Mouse (Mus musculus) spleen, adult 2 months (tissue): ENCODE measurements around the gene M6pr. TPM values are rescaled to one million over a fixed set of nuclear protein-coding genes. Genes with fewer than 3 reads are reported as not detected.

ENCODE experiments used
- DNase-seq, 2 experiments: peaks; one replicate each; pipeline versions ENCODE4 v3.0.0 to v3.0.0-alpha.2; 2012 to 2021; ENCODE audit warnings: low spot score in 2 of 2, low read depth in 1 of 2
- H3K27ac ChIP-seq: fragments of 200-500 bp; 2 replicates; pipeline ENCODE4 v1.5.1; 2012; ENCODE audit warnings: low read length, inconsistent platforms; ENCODE audit not compliant: insufficient read depth
- H3K27me3 ChIP-seq: fragments of 200-500 bp; 2 replicates; pipeline ENCODE4 v1.6.1; 2012; ENCODE audit warnings: mild to moderate bottlenecking, moderate library complexity, low read length, inconsistent platforms; ENCODE audit not compliant: control insufficient read depth, insufficient read depth
- H3K36me3 ChIP-seq: fragments of 200-500 bp; 2 replicates; pipeline ENCODE4 v1.6.1; 2012; ENCODE audit warnings: mild to moderate bottlenecking, low read length, inconsistent platforms; ENCODE audit not compliant: control insufficient read depth, insufficient read depth
- H3K4me1 ChIP-seq: fragments of 200-500 bp; 2 replicates; pipeline ENCODE4 v1.6.1; 2011; ENCODE audit warnings: inconsistent platforms; ENCODE audit not compliant: control insufficient read depth, insufficient read depth, insufficient read length
- H3K4me3 ChIP-seq: fragments of 200-500 bp; 2 replicates; pipeline ENCODE4 v1.5.1; 2011; ENCODE audit warnings: mild to moderate bottlenecking, inconsistent platforms; ENCODE audit not compliant: insufficient read depth, insufficient read length; ENCODE audit errors: extremely low read depth
- CTCF ChIP-seq: fragments of 200-500 bp; IDR thresholded peaks from 2 replicates; pipeline ENCODE4 v1.5.1; 2011; ENCODE audit warnings: mild to moderate bottlenecking, inconsistent platforms; ENCODE audit not compliant: insufficient read depth, insufficient read length, insufficient replicate concordance; ENCODE audit errors: extremely low read depth
- POLR2A ChIP-seq: fragments of 200-500 bp; IDR thresholded peaks from 2 replicates; pipeline ENCODE4 v1.6.1; 2011; ENCODE audit warnings: low read depth, low read length, inconsistent platforms
- WGBS: fragments of 180-500 bp; shearing (Covaris S2); methylation state at CpG from one replicate; pipeline ENCODE4 v1.1.7; 2018; 5-methylcytosine and 5-hydroxymethylcytosine counted together
- polyA plus RNA-seq: library from polyadenylated mRNA; depleted of rRNA; stranded (reverse); fragments of >200 nt; gene quantifications from 2 replicates; pipeline ENCODE4 v1.2.3, GENCODE M21; 2012

The M6pr gene
- polyA plus RNA-seq, 1 experiment: 41.5 TPM

- no peak for DNase-seq
- no peaks in the 10 kb centered on the region for H3K4me1 ChIP-seq
- TF ChIP-seq CTCF (no peak), POLR2A (no peak)
- no peaks in the 10 kb centered on the region for H3K27me3 ChIP-seq
- no peaks in the 10 kb centered on the region for H3K36me3 ChIP-seq
- no peak within 1 kb of the TSS for H3K4me3 ChIP-seq
- no peak within 1 kb of the TSS for H3K27ac ChIP-seq
- 83% methylated on average over 6 of the region's 6 CpGs for WGBS
Measured at GRCm38 (mm10) chr6:122282782-122283181, 25.7 kb upstream of the M6pr start, which contains the start of gene Klrg1. Klrg1 (minus strand) TSS chr6:122282882.

DNA sequence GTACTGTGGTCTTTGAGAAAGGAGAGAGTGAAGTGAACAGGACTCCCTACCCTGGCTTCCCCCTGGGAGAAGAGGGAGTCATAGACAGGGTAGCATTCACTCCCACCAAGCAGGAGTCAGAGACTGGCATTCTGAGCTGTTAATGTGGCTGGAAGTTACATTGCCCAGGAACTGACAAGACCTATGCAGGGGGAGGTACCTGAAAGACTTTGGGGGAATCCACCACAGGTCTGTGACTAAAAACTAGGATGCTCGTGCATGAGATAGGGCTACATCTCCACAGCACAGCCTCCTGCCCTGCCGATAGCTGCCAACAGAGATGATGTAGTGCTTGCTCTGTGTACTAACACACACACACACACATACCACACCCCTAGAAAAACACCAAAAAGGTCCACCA is 25.1 kb upstream of the M6pr start:
- TF ChIP-seq POLR2A: no peak
- TF ChIP-seq CTCF: no peak
- DNase-seq: no peak
- Histone ChIP-seq H3K4me1 (no peaks in the 10 kb centered on the region), H3K27ac (no peak overlapping the region), H3K4me3 (no peak overlapping the region), H3K27me3 (no peaks in the 10 kb centered on the region), H3K36me3 (no peaks in the 10 kb centered on the region)
- 94% methylated on average over 2 of the region's 2 CpGs for WGBS

DNA sequence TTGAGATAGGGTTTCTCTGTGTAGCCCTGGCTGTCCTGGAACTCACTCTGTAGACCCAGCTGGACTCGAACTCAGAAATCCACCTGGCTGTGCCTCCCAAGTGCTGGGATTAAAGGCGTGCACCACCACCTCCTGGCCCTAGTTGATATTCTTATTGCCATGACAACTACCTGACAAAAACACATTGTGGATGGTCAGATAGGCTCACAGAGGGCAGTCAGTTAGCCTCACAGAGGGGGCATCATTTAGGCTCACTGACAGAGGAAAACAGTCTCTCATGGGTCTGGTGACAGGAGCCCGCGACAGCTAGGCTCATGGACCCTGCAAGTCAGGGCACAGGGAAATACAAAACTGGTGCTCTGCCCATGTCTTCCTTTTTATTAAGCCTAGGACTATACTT is 24.2 kb upstream of the M6pr start:
- Histone ChIP-seq H3K4me3 (no peak overlapping the region), H3K27ac (no peak overlapping the region), H3K36me3 (no peaks in the 10 kb centered on the region), H3K4me1 (no peaks in the 10 kb centered on the region), H3K27me3 (no peaks in the 10 kb centered on the region)
- TF ChIP-seq CTCF (no peak), POLR2A (no peak)
- DNase-seq: no peak
- 80% methylated on average over 4 of the region's 4 CpGs for WGBS

- no peaks in the 10 kb centered on the region for H3K36me3 ChIP-seq
- TF ChIP-seq POLR2A (no peak), CTCF (no peak)
- H3K27ac ChIP-seq: no peak overlapping the region
- H3K27me3 ChIP-seq: no peaks in the 10 kb centered on the region
- H3K4me3 ChIP-seq: no peak overlapping the region
- WGBS: 65% methylated on average over 1 of the region's 1 CpGs
- H3K4me1 ChIP-seq: no peaks in the 10 kb centered on the region
- DNase-seq: no peak
Measured at GRCm38 (mm10) chr6:122284823-122285222, 23.7 kb upstream of the M6pr start.

DNA sequence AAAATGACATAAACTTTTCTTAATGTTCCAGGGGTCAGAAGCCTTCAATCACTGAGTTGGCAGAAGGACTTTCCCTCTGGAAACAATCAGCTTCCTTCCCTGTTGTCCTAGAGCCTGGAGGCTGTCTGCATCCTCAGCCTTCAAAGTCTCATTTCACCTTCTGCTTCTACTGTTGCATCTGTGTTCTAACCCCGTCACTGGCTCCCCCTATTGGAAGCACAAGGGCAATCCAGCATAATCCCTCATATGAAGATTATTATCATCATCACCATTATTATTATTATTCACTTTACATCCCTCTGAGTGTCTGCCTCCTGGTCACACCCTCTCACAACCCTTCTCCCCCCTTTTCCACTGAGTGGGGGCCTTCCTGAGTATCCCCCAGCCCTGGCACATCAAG is 20.3 kb upstream of the M6pr start:
- H3K4me1 ChIP-seq: peaks cover 6% of the 10 kb centered on the region; the same call in 1 of the 2 replicates
- no peak overlapping the region for H3K4me3 ChIP-seq
- no peaks in the 10 kb centered on the region for H3K36me3 ChIP-seq
- H3K27me3 ChIP-seq: no peaks in the 10 kb centered on the region
- no peak for DNase-seq
- WGBS: 46% methylated on average over 1 of the region's 1 CpGs
- no peak overlapping the region for H3K27ac ChIP-seq
- no peak for TF ChIP-seq POLR2A
- TF ChIP-seq CTCF: no peak

DNA sequence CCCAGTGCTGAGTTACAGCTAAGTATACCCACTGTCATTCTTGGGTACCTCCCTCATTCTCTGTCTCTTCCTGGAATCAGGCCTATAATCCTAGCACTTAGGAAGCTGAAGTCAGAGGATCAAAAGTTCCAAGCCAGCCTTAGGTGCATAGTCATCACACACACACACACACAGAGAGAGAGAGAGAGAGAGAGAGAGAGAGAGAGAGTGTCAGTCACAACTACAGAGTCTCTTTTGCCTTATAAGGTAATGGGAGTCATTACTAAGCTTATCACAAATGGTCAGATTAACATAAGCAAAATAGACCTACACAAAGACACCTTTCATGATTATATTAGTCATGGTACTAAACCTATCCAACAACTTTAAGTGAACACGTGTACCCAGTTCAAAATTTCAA is 19.2 kb upstream of the M6pr start:
- TF ChIP-seq CTCF: no peak
- H3K4me1 ChIP-seq: peaks cover 11% of the 10 kb centered on the region; the same call in 1 of the 2 replicates
- no peak overlapping the region for H3K27ac ChIP-seq
- no peaks in the 10 kb centered on the region for H3K36me3 ChIP-seq
- WGBS: 86% methylated on average over 1 of the region's 1 CpGs
- H3K27me3 ChIP-seq: no peaks in the 10 kb centered on the region
- DNase-seq: no peak
- no peak overlapping the region for H3K4me3 ChIP-seq

- no peaks in the 10 kb centered on the region for H3K27me3 ChIP-seq
- DNase-seq: no peak
- no peak overlapping the region for H3K4me3 ChIP-seq
- no peak for TF ChIP-seq POLR2A
- no peak for TF ChIP-seq CTCF
- no peak overlapping the region for H3K27ac ChIP-seq
- H3K36me3 ChIP-seq: no peaks in the 10 kb centered on the region
- peaks cover 11% of the 10 kb centered on the region; the same call in 1 of the 2 replicates for H3K4me1 ChIP-seq
- WGBS: 32% methylated on average over 3 of the region's 3 CpGs
Measured at GRCm38 (mm10) chr6:122290253-122290652, 18.3 kb upstream of the M6pr start.
